Mouse (Mus musculus): ENCODE measurements around the gene Ilf3.

DNA sequence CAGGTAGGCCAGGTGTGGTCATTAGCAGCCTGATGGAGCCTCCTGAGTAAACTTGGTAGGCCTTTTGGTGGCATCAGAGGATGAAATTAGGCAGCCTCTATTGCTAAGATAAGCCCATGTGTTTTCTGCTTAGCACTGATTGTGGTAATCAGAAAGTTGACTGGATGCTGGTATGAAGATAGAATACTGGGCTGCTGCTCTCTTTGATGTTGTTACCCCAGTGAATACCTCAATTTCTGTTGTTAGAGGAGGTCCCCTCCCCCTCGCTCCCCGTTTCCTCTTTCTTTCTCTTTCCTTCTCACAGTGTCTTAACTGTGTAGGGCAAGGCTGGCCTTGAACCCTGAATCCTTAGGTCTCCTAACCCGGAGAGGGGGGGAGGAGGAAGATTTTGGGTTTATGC, 11.5 kb downstream of the Ilf3 start:
- TF ChIP-seq CTCF (IDR thresholded peaks at IDR 0.05; ENCODE audit: borderline replicate concordance, insufficient read depth, low read depth, low read length), result no peak
- no peak for TF ChIP-seq POLR2A (IDR thresholded peaks at IDR 0.05; ENCODE audit: borderline replicate concordance, insufficient read depth, low read length)
